Mouse (Mus musculus): Measurements from ENCODE around the gene Wfdc12.
"Not testable (repeated sequence)": the region's sequence is repeated elsewhere in the genome, so short reads cannot be mapped to it uniquely, and the experiment has no call there.

Wfdc12 gene

DNA sequence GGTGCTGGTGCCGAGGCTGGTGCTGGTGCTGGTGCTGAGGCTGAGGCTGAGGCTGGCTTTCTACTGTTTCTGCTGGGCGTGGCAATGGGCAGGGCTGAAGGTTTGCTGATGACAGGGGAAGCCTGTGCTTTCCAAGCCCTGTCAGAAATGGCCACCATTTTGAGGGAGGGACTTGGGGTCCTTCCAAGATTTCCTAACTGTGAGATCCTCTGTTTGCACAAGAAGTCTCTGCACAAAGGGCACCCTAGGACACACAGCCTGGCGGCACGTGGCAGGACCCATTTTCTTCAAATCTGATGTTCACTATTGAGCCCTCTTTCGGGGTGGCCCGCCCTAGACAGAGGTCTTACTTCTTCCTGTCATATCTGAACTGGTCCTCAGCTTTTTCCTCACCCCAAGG is at the start of gene Wfdc12:
Wfdc12 (minus strand) TSS at position 33 of the 400 bp plus-strand sequence.
- DNase-seq = peak; percentile 18

DNA sequence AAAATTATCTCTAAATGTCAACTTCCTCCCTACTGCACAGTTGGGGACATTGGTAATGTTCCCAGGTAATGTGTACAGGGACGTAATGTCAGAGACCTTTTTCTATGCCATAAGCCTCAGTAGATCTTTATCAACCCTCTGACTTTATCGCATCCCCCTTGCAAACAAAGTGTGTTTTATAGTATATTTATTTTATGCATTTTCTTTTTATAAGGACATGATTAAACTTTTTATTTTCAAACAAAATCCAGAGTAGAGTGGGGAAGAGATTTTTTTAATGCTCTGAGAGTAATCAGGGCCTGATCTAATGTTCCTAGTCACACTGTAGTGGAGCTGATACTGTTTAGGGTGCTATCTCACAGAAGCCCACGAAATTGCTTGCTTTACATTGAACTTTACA is 48.0 kb upstream of the Wfdc12 start, which contains the start of gene Svs2:
Svs2 (minus strand) TSS at position 101 of the 400 bp plus-strand sequence.
- no peak for DNase-seq

- no peak for DNase-seq
Measured at GRCm38 (mm10) chr2:164232671-164233070, 42.3 kb upstream of the Wfdc12 start.

DNA sequence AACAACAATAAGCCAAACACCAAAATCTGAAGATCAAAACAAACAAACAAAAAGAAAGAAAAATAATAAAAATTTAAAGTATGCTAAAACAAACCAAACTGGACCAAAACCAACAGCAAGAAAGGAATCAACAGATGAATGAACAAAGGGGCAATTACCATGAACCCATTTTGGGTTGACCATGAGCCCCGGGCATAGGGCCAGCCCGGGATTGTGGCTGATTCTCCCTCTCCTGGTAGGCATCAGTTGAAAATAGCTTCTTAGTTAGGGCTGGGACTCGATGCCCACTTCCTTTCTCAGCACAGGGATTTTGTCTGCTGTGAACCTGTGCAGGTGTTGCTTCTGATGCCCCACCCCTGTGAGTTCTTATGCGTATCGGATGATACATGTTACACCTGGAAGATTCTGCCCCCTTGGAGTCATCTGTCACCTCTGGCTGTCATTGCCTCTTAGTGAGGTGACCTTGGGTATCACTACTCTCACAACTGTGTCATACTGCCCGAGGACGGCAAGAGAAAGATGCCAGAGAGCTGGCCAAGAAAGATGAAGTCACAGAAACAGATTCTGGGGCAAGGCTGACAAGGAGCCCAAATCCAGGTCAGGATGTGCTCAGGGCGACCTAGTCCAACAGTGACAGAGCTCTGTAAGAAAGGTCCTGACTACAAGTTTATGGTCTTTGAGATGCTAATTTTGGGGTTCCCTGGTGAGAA is 38.1 kb upstream of the Wfdc12 start:
- no peak for DNase-seq

GRCm38 (mm10) chr2:164221522-164221921 is 31.1 kb upstream of the Wfdc12 start, which contains the start of gene Wfdc15b:
TSS of gene Wfdc15b (minus strand) at chr2:164221660.
- no peak for DNase-seq

DNA sequence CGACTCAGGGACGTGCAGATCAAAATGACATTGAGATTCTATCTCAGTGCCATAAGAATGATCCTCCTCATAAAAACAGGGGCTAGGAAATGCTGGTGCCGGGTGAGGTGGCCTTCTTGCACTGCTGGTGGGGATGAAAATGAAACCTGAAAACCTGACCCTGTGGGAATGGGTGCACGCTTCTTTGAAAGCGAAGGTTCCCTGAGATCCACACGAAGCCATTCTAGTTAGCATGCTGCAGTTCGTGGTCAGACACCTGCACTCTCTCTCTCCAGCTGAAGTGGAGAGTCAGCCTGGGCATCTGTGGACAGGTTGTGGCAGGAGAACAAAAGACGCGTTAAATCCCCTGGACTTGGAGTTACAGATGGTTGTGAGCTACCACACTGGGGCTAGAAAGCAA is 28.9 kb upstream of the Wfdc12 start:
- no peak for DNase-seq

GRCm38 (mm10) chr2:164212711-164213110 is 22.3 kb upstream of the Wfdc12 start:
- no peak for DNase-seq

DNA sequence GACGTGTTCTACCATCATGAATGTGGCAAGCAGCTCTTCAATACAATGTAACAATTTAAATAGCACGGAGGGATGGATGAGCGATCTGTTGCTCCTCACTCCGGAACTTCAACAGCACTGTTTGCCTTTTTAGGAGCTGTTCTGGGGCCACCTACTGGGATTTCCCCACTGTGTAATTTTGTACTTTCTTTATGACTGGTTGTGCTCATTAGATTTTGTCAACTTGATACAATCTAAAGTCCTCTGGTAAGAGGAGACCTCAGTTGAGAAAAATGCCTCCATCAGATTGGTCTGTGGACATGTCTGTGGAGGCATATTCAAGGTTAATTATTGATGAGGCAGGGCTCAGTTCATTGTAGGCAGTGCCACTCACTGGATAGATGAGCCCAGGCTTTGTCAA is 20.5 kb upstream of the Wfdc12 start:
- DNase-seq = no peak

DNA sequence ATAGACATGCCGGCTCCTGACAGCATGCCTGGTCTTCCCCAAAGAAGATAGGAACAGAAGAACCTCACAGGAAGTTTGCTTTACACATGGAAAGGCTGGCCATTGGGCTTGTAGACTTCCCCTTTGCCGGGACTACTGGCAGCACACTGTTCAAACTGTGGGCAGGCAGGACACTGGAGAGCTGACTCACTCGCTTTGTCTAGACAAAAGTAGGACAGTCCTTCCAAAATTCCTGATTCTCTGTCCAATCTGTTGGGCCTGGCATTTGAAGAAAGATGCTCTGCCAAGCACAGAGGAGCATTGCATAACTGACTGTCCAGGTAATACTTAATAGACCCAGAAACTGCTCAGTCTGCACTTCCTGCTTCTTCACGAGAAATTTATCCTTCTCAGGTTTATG is 16.3 kb upstream of the Wfdc12 start:
- no peak for DNase-seq

GRCm38 (mm10) chr2:164206011-164206410 is 15.6 kb upstream of the Wfdc12 start:
- not testable (repeated sequence) for DNase-seq

DNA sequence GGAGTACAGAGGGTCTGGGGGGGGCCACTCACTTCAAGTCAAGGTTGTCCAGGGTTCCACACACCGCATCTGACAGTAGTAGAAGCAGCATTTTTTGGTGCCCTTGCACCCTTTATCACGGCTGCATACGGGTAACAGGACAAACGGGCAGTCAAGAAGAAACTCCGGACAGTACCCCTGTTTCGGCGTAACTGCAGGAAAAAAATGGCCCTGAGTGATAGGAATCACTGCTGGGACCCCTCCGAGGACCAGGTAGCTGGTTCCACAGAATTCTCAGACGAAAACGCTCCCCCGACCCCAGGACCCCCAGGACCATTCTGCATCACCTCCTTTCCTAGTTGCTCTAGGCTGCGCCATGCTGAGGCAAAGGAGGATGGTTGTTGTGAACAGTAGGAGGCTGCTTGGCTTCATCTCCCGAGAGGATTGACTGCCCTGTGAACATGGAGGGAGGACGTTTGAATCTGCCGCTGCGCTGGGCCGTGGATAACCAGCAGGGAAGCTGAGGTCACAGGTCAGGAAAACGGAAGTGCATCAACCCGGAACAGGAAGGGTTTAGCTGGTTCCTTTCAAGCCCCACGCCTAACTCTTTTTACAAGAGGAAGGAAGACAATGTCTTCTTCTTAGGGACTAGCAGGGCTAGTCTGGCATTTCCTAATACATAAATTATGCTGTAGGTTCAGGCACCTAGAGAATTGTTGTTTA is 9.4 kb upstream of the Wfdc12 start, which contains the start of gene Wfdc15a:
Wfdc15a (minus strand) TSS at position 505 of the 702 bp plus-strand sequence.
- DNase-seq = no peak

GRCm38 (mm10) chr2:164196700-164196990 is 6.2 kb upstream of the Wfdc12 start:
- no peak for DNase-seq

- DNase-seq = no peak
Measured at GRCm38 (mm10) chr2:164195971-164196699, 5.7 kb upstream of the Wfdc12 start.

DNA sequence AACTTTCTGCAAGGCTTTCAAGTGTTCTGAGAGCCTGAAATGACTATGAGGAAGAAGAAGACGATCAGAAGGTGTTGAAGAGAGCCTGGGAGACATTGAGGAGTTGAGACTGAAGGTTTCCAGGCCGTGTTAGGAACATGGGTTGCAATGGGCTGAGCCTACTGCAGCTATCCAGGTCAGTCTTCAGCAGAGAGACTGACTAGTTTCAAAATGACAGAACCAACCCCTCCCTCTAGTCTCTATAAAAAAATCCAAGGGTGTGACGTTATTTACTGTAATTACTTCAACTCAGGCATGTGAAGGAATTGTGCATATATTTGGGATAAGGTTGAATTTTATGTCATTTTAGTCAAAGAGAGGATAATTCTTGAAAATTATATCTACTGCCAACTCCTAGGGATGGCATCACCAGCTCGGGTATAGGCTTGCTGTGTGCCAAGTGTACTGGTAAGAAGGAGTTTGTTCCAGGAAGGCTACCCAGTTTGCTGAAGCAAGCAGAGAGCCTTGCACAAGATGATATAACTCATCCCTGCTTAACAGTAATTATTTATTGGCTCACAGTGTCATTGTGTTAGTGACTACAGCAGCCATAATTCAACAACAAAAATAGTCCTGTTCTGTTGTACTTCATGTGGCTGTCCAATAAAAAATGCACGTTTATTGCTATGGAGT is 4.7 kb upstream of the Wfdc12 start:
- DNase-seq = no peak

DNA sequence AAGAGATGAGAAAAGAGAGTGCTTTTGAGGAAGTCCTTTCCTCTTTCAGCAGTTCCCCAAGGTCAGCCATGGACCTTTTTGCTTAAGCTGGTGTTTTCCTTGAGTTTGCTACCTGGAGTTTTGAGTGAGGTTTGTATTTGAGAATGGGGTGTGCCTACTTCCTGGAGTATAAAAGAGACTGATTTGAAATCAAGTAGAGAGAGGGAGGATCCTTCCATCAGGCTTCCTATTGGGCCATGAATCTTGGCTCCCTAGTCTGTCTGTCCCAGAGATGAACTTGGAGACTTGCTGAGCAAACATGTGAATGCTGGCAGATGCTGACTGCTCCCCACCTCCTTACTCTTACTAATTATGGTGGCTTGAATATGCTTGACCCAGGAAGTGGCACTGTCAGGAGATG is 1.9 kb upstream of the Wfdc12 start:
- DNase-seq = no peak

GRCm38 (mm10) chr2:164188722-164189121 is 1.7 kb downstream of the Wfdc12 start:
- DNase-seq = no peak

DNA sequence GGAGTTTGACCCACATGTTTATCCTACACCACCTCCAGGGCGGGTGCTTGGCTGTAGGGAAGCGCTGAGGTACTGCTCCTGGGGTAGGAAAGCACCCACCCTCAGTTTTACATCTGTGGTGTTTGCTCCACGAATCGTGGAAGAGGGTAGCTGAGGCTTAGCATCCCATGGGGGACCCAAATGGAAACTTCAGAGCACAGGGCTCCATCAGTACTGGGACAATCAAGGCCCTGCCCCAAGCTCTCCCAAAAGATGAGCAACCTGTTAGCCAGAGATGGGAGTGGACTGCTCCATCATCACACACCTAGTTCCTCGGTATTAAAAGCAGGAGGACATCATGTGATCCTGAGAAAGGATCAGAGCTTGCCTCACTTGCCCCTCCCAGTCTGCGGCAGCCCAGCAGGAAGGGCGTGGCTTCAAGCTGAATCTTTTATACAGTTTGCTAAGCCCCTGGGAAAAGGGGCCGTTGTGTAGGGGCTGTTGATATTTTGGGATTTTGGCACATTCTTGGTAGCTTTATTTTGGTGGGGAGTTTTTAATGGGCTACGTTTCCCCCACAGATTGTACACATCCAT is 6.2 kb downstream of the Wfdc12 start:
- DNase-seq = no peak

- no peak for DNase-seq
Measured at GRCm38 (mm10) chr2:164183340-164183739, 7.1 kb downstream of the Wfdc12 start.

GRCm38 (mm10) chr2:164182692-164183255 is 7.6 kb downstream of the Wfdc12 start, which contains the start of gene Wfdc5:
TSS of gene Wfdc5 (minus strand) at chr2:164182742.
- DNase-seq = no peak

DNA sequence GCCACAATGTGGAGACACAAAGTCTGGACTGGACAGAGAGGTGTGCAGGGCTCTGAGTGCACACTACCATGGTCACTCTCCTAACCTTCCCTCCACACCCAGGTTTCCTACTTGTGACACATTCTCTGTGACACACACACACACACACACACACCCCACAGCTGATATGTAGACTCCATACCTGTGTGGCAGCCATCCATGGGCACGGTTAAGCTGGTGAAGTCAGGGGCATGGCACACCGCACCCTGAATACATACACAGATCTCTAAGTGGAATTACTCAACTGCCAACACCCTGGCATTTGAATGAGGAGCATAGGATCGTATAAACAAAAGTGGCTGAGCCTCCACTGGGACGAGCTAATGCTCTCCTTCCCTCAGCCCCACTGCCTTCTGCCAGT is 9.6 kb downstream of the Wfdc12 start:
- DNase-seq = no peak

DNA sequence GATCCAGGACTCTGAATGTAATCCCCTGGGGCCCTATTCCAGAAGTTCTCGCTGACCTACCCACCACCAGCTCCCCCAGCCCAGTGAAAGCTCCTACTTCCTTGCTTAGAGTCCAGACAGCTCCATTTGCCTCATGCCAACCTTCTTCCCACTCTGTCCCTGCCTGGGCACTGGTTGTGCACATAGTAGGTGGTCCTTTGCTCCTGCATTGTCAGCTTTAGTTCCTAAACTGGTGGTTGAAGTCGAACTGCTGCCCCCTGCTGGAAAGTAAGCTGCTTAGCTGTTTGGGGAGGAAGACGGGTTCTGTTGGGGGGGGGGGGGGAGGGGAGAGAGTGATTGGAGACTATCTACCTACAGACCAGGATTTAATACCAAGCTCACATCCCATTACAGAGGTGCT is 10.3 kb downstream of the Wfdc12 start:
- DNase-seq = peak; percentile 54

DNA sequence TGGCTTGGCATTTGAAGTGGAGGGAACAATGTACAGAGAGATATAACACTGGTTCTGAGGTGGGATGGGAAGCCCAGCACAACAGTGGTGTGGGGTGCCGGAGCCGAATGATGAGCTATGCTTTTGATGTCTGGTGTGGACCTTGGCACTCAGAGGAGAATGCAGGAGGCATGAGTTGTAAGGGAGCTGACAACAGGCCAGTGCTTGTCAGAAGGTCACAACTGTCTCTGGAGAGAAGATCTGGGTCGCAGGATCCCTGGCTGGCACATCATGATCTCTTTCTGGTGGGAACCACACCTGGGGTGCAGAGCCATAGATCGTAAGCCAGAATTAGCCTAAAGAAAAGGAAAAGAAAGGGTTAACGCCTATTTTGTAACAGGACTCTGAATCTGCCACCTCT is 12.6 kb downstream of the Wfdc12 start:
- no peak for DNase-seq

Data from lung, postnatal 14 days (tissue).